Mouse (Mus musculus) E14TG2a.4 (cell line): ENCODE data around the gene Lsamp.

Source experiments
- H3K27me3 ChIP-seq: 2 replicates; pipeline ENCODE4 v1.6.1; 2014; ENCODE audit warnings: low read length, control low read depth; ENCODE audit not compliant: insufficient read depth
- H3K36me3 ChIP-seq: 2 replicates; pipeline ENCODE4 v1.6.1; 2014; ENCODE audit warnings: low read length, control low read depth; ENCODE audit not compliant: insufficient read depth
- H3K4me1 ChIP-seq: replicated peaks from 2 replicates; pipeline ENCODE4 v1.6.1; 2014; ENCODE audit warnings: low read depth, low read length, control low read depth
- H3K4me3 ChIP-seq: replicated peaks from 2 replicates; pipeline ENCODE4 v1.5.1; 2014; ENCODE audit warnings: mild to moderate bottlenecking, low read length
- H3K9me3 ChIP-seq: 2 replicates; pipeline ENCODE4 v1.6.1; 2014; ENCODE audit warnings: low read length, control low read depth
- CTCF ChIP-seq: conservative IDR thresholded peaks from 2 replicates; pipeline ENCODE4 v1.5.1; 2014; ENCODE audit warnings: low read length
- NANOG ChIP-seq: IDR thresholded peaks from 2 replicates; pipeline ENCODE4 v1.6.1; 2014; ENCODE audit warnings: borderline replicate concordance, low read length, mixed read lengths
- POU5F1 ChIP-seq: IDR thresholded peaks from 2 replicates; pipeline ENCODE4 v1.6.1; 2014; ENCODE audit warnings: low read length, borderline replicate concordance

Gene Lsamp

GRCm38 (mm10) chr16:40708558-40708957 is 724.4 kb downstream of the Lsamp start:
- H3K27me3 ChIP-seq, result no peaks in the 10 kb centered on the region
- no peaks in the 10 kb centered on the region for H3K4me1 ChIP-seq
- H3K36me3 ChIP-seq, result no peaks in the 10 kb centered on the region
- TF ChIP-seq NANOG, result no peak
- no peak for TF ChIP-seq CTCF
- no peak for TF ChIP-seq POU5F1
- no peaks in the 10 kb centered on the region for H3K9me3 ChIP-seq
- H3K4me3 ChIP-seq, result no peak overlapping the region

- no peak overlapping the region for H3K4me3 ChIP-seq
- H3K9me3 ChIP-seq, result no peaks in the 10 kb centered on the region
- TF ChIP-seq NANOG (no peak), POU5F1 (no peak), CTCF (no peak)
- H3K36me3 ChIP-seq, result no peaks in the 10 kb centered on the region
- H3K27me3 ChIP-seq, result no peaks in the 10 kb centered on the region
- H3K4me1 ChIP-seq, result no peaks in the 10 kb centered on the region
Observed at GRCm38 (mm10) chr16:40709574-40709973, 725.4 kb downstream of the Lsamp start.

- Histone ChIP-seq H3K27me3 (no peaks in the 10 kb centered on the region), H3K9me3 (no peaks in the 10 kb centered on the region), H3K4me1 (no peaks in the 10 kb centered on the region), H3K36me3 (no peaks in the 10 kb centered on the region), H3K4me3 (no peak overlapping the region)
- TF ChIP-seq NANOG (no peak), CTCF (no peak), POU5F1 (no peak)
Observed at GRCm38 (mm10) chr16:40710068-40710467, 725.9 kb downstream of the Lsamp start.

GRCm38 (mm10) chr16:40710491-40710890 is 726.3 kb downstream of the Lsamp start:
- TF ChIP-seq CTCF (no peak), NANOG (no peak), POU5F1 (no peak)
- no peaks in the 10 kb centered on the region for H3K9me3 ChIP-seq

GRCm38 (mm10) chr16:40713725-40714124 is 729.6 kb downstream of the Lsamp start:
- no peaks in the 10 kb centered on the region for H3K27me3 ChIP-seq
- no peak overlapping the region for H3K4me3 ChIP-seq
- TF ChIP-seq POU5F1 (no peak), NANOG (no peak), CTCF (no peak)
- no peaks in the 10 kb centered on the region for H3K9me3 ChIP-seq
- no peaks in the 10 kb centered on the region for H3K36me3 ChIP-seq
- H3K4me1 ChIP-seq, result no peaks in the 10 kb centered on the region

More at GRCm38 (mm10) chr16:40710491-40710890, 726.3 kb downstream of the Lsamp start:
- H3K4me1 ChIP-seq, result no peaks in the 10 kb centered on the region
- no peaks in the 10 kb centered on the region for H3K36me3 ChIP-seq
- H3K27me3 ChIP-seq, result no peaks in the 10 kb centered on the region
- no peak overlapping the region for H3K4me3 ChIP-seq

GRCm38 (mm10) chr16:40739015-40739414 is 754.9 kb downstream of the Lsamp start:
- Histone ChIP-seq H3K9me3 (no peaks in the 10 kb centered on the region), H3K27me3 (no peaks in the 10 kb centered on the region), H3K4me1 (no peaks in the 10 kb centered on the region), H3K36me3 (no peaks in the 10 kb centered on the region), H3K4me3 (no peak overlapping the region)
- TF ChIP-seq CTCF (peak; percentile 62), NANOG (no peak), POU5F1 (no peak)

GRCm38 (mm10) chr16:40739771-40740170 is 755.6 kb downstream of the Lsamp start:
- Histone ChIP-seq H3K27me3 (no peaks in the 10 kb centered on the region), H3K36me3 (no peaks in the 10 kb centered on the region), H3K4me3 (no peak overlapping the region), H3K4me1 (no peaks in the 10 kb centered on the region), H3K9me3 (no peaks in the 10 kb centered on the region)
- no peak for TF ChIP-seq POU5F1
- TF ChIP-seq CTCF, result no peak
- no peak for TF ChIP-seq NANOG

- no peaks in the 10 kb centered on the region for H3K4me1 ChIP-seq
- TF ChIP-seq POU5F1 (no peak), NANOG (no peak), CTCF (no peak)
- no peaks in the 10 kb centered on the region for H3K36me3 ChIP-seq
- no peaks in the 10 kb centered on the region for H3K27me3 ChIP-seq
- H3K4me3 ChIP-seq, result no peak overlapping the region
- H3K9me3 ChIP-seq, result no peaks in the 10 kb centered on the region
Observed at GRCm38 (mm10) chr16:40740273-40740672, 756.1 kb downstream of the Lsamp start.

GRCm38 (mm10) chr16:40827191-40827590 is 843.0 kb downstream of the Lsamp start:
- Histone ChIP-seq H3K4me3 (no peak overlapping the region), H3K9me3 (no peaks in the 10 kb centered on the region), H3K27me3 (no peaks in the 10 kb centered on the region), H3K36me3 (no peaks in the 10 kb centered on the region), H3K4me1 (no peaks in the 10 kb centered on the region)
- TF ChIP-seq NANOG (no peak), POU5F1 (no peak), CTCF (no peak)
